Mouse (Mus musculus) v-Abl transformed pro-B cells (cell line): ENCODE measurements around the gene Scn4b.

ENCODE experiments used
- in situ Hi-C, 2 experiments: fragments of 400-800 bp; cut with MboI; formaldehyde crosslinking; loops; one replicate each; pipeline ENCODE4 v1.15.1; 2025; ENCODE audit not compliant: unreplicated experiment in 2 of 2

Gene Scn4b

DNA sequence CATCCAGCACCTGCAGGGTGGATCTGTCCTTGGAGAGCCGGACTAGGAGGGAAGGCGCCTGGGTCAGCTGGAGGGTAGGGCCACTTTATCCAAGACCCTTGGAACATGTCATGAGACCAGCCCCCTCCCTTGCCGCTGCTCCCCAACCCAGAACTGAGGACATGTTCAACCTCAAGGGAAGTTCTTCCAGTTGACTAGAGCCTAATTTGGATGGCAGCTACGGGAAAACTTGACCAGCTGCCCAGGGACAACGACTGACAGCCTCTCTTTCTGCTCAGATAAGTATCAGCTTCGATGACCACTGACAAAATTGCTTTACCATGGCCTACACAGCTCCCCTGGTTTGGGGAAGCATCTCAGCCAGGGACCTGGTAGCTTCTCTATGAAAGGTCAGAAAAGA is 45.1 kb downstream of the Scn4b start:
- in situ Hi-C loops, result loop anchor here in 1 of 2 experiments (5.0 kb wide), 1 partner anchor 36 kb away; no protein-coding TSS in a partner anchor

DNA sequence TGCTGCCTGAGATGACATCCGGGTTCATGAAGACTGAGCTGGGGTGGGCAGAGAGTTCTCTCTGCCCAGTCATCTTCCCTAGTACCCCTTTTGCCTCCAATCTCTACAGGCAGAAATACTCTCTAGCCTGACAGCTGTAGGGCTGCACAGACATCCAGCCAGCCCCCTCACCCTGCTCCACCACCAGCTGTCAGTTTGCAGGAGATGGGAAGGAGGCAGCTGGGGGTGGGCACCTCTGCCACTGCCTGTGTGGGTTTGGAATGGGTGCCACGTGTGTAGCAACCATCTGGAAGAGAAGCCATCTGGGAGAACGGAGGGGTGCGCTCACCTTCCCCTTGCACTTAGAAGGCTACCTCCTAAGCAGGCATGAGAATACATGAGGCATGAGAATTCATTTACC is 47.1 kb downstream of the Scn4b start:
- in situ Hi-C loops, result no loop called here

DNA sequence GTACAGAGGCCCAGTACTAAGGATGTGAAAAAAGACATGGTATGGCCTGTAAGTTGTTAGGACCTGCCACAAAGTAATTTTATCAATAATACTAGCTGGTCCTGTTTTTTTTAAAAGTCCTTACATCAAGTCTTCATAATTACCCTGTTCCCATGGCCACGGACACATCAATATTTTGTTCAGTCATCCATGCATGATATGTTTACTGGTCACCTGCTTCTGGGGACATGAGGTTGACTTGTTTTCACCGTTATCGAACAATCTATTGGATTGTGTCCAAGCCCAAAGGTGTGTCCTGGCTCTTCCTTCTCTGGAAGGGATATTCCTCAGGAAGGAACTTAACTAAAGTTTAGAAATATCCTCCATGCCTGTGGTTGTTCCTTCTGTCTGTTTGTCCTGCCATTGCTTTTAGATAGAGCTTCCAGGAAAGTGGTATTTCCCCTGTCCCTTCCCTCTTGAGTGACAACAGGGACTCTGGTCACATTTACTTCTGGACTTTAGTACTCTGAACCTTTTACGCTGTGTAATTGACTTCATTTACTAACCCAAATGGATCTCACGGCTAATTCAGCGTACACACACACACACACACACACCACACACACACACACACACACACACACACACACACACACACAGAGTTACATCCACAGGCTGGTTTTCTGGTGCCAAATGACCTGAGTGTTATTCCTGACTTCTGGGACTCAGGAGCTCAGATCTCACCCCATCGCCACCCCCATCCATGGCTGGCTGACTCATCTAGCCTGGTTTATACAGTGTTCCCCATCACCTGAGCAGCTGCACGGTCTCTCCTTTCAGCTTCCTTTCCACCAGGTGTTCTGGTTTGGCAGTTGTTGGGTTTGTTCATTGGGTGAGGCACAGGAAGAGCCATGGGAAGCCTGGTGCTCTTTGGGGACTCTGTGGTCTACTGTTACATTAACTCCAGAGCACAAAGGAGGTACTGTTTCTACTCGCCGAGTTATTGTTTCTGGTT is 50.7 kb downstream of the Scn4b start:
- in situ Hi-C loops, result no loop called here

DNA sequence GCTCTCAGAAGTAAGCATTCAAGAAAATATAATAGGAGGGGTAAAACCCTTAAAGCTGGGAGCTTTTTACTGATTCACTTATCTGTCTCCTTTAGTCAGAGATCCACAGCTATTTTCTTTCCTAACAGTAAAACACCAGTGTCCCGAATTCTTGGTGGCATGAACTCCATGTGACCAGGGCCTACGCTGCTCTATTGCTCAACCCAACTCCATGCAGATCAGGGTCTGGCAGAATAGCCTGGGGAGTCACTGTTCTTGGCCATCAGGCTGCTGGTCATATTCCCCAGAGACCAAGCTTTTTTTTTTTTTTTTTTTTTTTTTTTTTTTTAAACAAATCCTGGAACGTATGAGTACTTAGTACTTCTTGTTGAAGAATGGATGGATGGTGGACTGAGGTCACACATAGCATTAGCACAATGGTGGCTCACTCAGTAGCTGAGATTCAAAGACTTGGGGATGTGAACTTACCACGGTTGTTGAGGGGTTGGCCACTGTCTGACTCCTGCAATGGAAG is 51.5 kb downstream of the Scn4b start:
- in situ Hi-C loops, result no loop called here

DNA sequence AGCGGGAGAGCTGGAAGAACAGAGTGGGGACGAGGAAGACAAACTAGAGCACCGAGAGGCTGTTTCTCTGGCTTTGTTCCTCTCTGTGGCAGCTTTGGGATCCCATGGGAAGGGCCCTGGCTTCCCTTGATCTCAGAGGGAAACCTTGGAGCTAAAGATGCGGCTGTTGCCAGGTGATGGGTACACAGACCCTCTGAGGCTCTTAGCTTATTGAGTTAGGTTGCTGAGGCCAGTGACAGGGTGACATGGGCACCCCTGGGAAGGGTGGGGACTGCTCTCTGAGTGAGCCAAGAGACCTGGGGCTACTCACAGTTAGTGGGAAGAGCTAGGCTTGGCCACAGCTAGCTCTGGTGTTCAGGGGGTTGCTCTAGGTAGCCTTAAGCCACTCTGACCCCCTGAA is 57.3 kb downstream of the Scn4b start:
- in situ Hi-C loops, result no loop called here

DNA sequence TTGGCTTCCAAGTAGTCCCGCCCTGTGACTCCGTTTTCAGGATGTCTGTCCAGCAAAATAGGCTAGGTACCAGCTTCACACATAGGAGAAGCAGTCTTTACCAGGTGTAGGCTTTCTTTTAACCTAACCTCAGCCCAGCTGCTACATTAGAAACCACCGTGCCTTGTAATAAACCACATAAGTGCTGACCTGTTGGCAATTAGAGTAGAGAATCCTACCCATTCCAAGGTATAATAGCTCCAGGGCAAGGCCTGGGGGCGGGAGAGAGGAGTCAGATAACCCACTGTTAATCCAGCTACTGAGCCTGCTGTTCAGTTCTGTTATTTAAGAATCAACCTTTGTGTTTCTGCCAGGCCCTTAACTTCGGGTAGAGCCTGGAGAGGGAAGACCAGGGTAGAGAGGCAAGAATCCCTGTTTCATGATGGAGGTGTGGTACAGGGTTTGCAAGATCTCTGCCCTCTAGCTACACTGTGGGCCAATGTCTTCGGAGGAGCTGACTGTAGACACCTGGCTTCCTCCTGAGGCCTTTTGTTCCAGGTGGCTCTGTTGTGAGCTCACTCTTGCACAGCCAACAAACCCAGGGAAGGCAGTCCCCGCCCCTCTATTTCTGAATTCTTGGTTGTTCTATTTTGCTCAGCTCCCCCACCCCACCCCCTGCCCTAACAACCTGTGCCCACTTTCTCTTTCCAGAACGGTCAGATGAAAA is 58.1 kb downstream of the Scn4b start:
- in situ Hi-C loops, result no loop called here

DNA sequence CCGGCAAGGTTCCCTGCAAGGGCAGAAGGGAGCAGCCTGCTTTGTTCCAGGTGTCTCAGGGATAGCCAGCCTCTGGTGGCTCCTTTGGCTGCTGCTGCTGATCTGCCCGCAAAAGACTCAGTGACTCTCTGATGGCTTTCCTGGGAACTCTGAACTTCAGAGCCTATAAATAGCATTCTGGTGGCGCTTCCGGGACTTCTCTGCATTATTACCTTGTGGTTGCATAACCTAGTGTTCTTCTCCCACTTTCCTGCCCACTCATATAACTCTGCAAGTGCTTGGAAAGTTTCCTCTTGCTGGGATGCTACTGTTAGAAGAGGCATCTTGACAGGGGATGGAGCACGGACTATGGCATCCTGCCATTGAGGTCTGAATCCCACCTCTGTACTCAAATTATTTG is 59.4 kb downstream of the Scn4b start:
- in situ Hi-C loops, result no loop called here

DNA sequence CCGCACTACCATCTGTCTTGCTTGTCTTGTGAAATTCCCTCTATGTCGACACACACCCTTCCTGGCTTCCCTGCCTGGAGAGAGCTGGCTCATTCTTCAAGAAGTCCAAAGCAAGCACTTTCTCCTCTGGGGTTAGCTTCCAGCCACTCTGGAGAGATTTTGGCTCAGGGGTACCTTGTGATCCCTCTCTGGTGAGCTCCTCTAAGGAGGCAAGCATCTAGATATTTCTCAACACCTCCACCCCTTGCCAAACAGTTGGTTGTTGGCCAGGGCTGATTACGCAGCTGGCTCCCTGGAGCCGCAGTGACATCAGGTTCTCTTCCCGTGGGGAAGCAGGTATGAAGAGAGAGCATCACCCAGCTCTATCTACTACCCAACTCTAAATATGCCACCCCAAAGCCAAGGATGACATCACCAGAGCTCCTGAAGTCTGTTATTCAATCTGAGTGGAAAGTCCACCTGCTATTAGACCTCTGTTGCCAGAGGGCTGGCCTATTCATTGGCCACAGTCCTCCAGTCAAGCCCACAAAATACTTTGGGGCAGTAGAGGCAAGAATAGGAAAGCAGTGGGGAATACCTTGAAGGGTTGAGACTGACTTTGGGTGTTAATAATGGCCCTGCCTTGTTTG is 63.2 kb downstream of the Scn4b start:
- in situ Hi-C loops, result loop anchor here in 1 of 2 experiments (25.0 kb wide), 1 partner anchor 561 kb away; no protein-coding TSS in a partner anchor

DNA sequence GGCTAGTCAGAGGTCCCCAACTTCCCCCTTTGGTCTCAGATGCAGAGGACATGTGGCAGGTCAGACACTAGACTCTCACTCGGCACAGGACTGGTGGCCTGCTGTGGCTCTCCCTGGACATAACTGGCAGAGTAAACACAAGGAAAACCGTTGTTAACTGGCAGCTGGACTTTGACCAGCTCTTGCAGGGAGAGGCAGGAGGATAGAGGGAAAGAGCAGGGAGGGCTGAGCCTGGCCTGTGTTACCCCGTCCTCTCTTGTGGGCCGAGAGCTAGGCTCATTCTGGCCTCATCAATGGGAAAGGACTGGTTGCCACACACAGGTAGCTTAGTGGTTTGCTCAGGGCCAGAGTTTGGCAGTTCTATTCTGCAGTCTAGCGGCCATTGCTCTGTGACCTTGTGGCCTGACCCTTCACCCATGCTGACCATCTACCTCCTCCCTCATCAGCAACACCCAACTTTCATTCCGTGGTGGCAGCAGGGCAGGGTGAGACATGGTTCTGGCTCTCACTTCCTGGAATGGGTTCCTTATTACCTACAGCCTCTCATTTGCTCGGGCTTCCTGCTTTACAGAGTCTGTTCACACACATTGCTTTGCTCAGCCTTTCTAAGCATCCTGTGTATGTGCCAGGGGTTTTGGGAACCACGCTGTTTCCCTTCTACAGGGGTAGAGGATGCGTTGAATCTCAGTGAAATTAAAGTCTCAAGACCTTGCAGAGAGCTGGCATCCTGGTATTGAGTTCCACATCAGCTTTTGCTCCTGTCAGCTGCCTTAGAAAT is 64.0 kb downstream of the Scn4b start:
- in situ Hi-C loops, result loop anchor here in 1 of 2 experiments (25.0 kb wide), 1 partner anchor 560 kb away; no protein-coding TSS in a partner anchor
